Mouse (Mus musculus) regulatory T cell (primary cell): ENCODE data around the gene Gm5936.
"Not testable (repeated sequence)": the region's sequence is repeated elsewhere in the genome, so short reads cannot be mapped to it uniquely, and the experiment has no call there.

Source experiments
- in situ Hi-C: fragments of 300-600 bp; cut with MboI, MseI; formaldehyde crosslinking; loops from one replicate; pipeline ENCODE4 v1.15.1; 2025; ENCODE audit warnings: high pct_unique_total_duplicates

The Gm5936 gene

DNA sequence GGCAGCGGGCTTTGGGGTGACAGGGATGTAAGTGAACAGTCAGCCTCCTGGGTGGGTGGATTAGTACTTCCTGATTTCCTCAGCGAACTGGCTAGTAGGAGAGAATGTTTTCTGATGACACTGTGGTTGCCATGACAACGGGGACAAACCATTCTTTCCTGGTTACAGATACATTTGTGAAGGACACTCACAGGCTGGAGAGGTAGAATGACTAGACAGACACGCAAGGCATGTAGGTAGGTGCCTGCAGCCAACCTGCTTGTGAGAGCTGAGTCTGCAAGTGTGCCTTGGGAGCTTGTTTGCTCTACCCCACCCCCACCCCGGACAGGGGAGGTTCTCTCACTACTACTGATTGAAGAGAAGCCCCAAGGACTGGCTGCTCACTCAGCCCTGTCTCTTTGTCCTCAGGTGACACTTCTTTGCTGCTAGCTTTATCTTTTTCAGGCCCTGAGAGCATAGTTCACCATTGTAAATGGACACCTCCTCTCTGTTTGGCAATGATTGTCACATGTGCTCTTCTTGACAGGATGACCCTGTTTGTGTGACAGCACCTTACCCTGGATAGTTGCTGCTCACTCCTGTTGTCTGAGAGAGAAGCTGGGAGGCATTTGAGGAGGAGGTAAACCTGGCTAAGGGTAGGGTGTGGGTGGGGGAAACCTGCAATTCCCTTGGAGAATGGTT is at the start of gene Gm5936:
Gene Gm5936 (plus strand): TSS at position 355 of the 681 bp plus-strand sequence.
- in situ Hi-C loops = not testable (repeated sequence)

DNA sequence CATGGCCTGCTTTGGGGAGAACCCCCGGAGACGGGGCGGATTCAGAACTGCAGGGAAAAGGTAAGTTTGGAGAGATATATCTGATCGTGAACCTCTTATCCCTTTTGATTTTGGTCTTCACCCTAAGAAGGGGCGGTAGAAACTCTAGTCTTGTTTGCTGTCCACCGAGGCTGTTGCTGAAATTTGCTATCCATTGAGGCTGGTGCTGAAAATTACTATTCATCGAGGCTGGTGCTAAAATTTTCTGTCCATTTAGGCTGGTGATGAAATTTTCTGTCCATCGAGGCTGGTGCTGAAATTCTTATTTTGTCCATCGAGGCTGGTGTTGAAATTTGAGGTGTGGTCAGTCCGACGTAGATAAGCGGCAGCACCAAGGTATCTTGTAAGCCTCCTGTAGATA is 19.1 kb downstream of the Gm5936 start:
- in situ Hi-C loops = loop anchor here (25.0 kb wide), 1 partner anchor 394 kb away; no protein-coding TSS in a partner anchor

DNA sequence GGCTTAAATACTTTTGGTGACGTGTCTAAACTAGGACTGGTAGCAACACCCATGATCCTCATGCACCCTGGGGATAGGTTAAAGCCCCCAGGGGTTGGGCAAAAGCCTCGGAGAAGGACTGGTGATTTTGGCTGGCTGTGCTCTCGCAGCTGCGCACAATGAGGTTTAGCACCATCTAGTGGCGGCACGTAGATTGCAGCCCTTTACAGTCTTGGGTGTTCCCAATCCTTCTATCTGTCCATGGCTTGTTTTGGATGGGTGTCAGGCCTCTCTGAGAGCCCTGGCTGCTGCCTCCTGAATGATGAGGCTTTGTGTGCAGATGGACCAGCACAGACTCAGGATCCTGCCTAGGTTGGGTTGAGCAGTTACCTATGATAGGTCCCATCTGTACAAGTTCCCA is 43.1 kb downstream of the Gm5936 start:
- in situ Hi-C loops = not testable (repeated sequence)
